ENCODE assay signal across 28 mouse cellular contexts in genomic region chr19:43465601-43466255, GRCm38 (mm10). TPM values are rescaled to one million over a fixed set of nuclear protein-coding genes. Genes with fewer than 3 reads are reported as not detected.
A peak's percentile ranks its signal among the peaks of the same experiment; 100 is the strongest.
DNase-seq lines count a peak whose midpoint lies in the region; ATAC-seq and TF ChIP-seq lines count a peak whose summit lies in the region.
"Had no signal": no experiment of that assay in that cellular context is flagged by ENCODE, and none has a peak within 500 bp of the region (broad histone marks: within the 10 kb centered on the region; RNA-seq: fewer than 3 reads in every experiment).

No protein-coding gene starts in this region.

- ATAC-seq in cerebellum, adult (ENCODE audit: insufficient number of reproducible peaks, low FRiP score, low TSS enrichment), result peak; percentile 79
- ATAC-seq: activated CD4-positive, CD25-positive, alpha-beta regulatory T cell, adult 4 months; hindbrain, embryonic 16.5 days; intestine, embryonic 15.5 days; liver, embryonic 12.5 days; liver, postnatal 0 days; midbrain, embryonic 16.5 days had no signal

- no peak for DNase-seq in cerebellum, postnatal 4 days (ENCODE audit: low spot score in 2 of 2)
- DNase-seq in layer of hippocampus, adult 2 months (ENCODE audit: low spot score in 2 of 2), result no peak
- no peak for DNase-seq in layer of hippocampus, postnatal 10 days (ENCODE audit: low spot score in 2 of 2)
- DNase-seq in cerebellum, adult 8-10 months, result peak; percentile 82
- DNase-seq in cerebellum, postnatal 25 days, result peak; percentile 83 to 86
- no peak for DNase-seq in urinary bladder, postnatal 25 days (ENCODE audit: low spot score)
- DNase-seq in embryo, embryonic 9.5 days (ENCODE audit: extremely low spot score), result no peak
- DNase-seq: adrenal gland, adult 2 months; adrenal gland, postnatal 36 days; gastrocnemius, postnatal 25 days; heart, adult 2 months; kidney, adult 2 months; kidney, postnatal 4 days; liver, postnatal 0 days; lung, postnatal 36 days; right cerebral cortex, postnatal 4 days; thymus, adult 2 months; thymus, postnatal 4 days had no signal

- H3K4me3 ChIP-seq in layer of hippocampus, adult 2 months, result no peak overlapping the region
- H3K4me3 ChIP-seq: erythroblast, embryonic 14.5 days; heart, adult 2 months; heart, embryonic 12.5 days; hindbrain, embryonic 10.5 days; intestine, embryonic 15.5 days; liver, embryonic 12.5 days had no signal

- H3K27ac ChIP-seq in layer of hippocampus, adult 2 months, result peak overlapping the region; percentile 36; the same call in 1 of the 2 replicates
- H3K27ac ChIP-seq: heart, adult 2 months; hindbrain, embryonic 10.5 days; intestine, embryonic 15.5 days; liver, embryonic 12.5 days had no signal

- no peak for TF ChIP-seq CTCF in layer of hippocampus, adult 2 months (conservative IDR thresholded peaks at IDR 0.05)

RNA-seq across cellular contexts. Expression of gene Cnnm1, which starts 25.5 kb away (rescaled TPM):
- total RNA-seq in layer of hippocampus, adult 2 months (2021), result 100 to 1,000 TPM; 113 to 115 TPM
- total RNA-seq in layer of hippocampus, postnatal 10 days (2021), result 10 to 100 TPM; 34.1 to 34.5 TPM
- total RNA-seq: CH12.LX had no signal

RNA-seq across cellular contexts. Expression of gene Got1, which starts 58.7 kb away (rescaled TPM):
- 100 to 1,000 TPM; 324 to 355 TPM for total RNA-seq in layer of hippocampus, adult 2 months (2021)
- total RNA-seq in layer of hippocampus, postnatal 10 days (2021), result 100 to 1,000 TPM; 185 to 197 TPM

Comparison
In these comparisons a context has a peak if more than half of its experiments do, and no peak if none do; other contexts are left out.
1. DNase-seq: peak in cerebellum, adult 8-10 months (single experiment) and cerebellum, postnatal 25 days (2 of 2); none in cerebellum, postnatal 4 days (0 of 2), layer of hippocampus, adult 2 months (0 of 2), layer of hippocampus, postnatal 10 days (0 of 2), urinary bladder, postnatal 25 days (single experiment) and embryo, embryonic 9.5 days (single experiment).